Mouse (Mus musculus): ENCODE data around the gene Htr1f. TPM values are rescaled to one million over a fixed set of nuclear protein-coding genes. Genes with fewer than 3 reads are reported as not detected.

The Htr1f gene
- polyA plus RNA-seq (2012; rRNA removed) = 0.30 and 0.36 TPM in 2 replicates

DNA sequence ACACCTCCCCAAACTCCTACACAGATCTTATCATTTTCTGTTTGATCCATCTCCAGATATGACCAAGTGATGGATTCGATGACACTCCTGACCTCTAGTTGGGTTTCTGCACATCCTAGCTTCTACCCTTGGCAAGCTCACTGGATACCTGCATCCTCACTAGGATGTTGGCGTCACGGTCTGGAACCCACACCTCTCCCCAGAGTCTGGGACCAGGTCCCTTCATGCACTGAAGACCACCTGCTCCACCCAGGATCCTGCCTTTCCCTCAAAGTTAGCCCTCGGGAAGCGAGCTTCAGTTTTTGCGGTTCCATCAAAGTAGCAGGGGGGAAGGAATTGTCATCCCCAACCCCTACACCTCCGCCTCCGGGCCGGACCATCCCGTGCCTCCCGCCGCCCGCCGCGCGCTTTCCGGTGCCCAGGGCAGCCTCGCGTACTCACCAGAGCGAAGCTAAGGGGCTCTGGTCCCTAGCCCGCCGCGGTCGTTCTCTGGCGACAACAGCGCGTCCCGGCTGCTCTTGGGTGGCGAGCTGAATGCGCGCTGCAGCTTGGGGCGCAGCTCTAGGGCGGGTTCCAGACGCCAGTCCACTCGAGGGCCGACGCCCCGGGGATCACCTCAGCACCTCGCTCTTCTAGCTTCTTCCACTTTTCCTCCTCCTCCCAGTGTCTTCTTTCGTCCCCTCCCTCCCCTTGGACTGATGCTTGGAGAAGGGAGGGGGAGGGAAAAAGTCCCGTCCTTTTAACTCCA is at the start of gene Htr1f:
Gene Htr1f, minus strand, starts transcription at position 671 of the 748 bp plus-strand sequence.
- DNase-seq = no peak
- 4% methylated on average over 41 of the region's 41 CpGs for WGBS
- no peak within 1 kb of the TSS for H3K27ac ChIP-seq (ENCODE audit: insufficient read depth, low read length)

DNA sequence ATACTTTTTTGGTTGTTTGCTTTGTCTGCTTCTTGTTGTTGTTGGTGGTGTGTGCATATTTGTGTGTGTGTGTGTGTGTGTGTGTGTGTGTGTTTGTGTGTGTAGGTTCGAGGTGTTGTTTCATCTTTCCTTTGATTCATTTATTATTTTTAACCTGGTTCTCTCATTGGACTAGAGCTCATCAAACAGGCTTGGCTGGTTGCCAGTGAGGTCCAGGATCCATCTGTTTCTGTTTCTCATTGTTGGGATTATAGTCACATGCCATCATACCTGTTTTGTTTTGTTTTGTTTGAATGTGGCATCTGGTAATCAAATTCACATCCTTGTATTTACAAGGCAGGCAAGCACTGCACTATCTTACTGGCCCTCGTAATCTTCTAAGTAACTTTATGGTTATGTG is 34.1 kb upstream of the Htr1f start:
- no peak for TF ChIP-seq POLR2A (IDR thresholded peaks at IDR 0.05; ENCODE audit: borderline replicate concordance, insufficient read depth, low read length)
- no peak for TF ChIP-seq CTCF (IDR thresholded peaks at IDR 0.05; ENCODE audit: borderline replicate concordance, insufficient read depth, low read depth, low read length)
- Histone ChIP-seq H3K27ac (ENCODE audit: insufficient read depth, low read length) (no peak overlapping the region), H3K4me3 (replicated peaks; ENCODE audit: insufficient read depth, low read depth, low read length) (no peak overlapping the region), H3K27me3 (ENCODE audit: control insufficient read depth, insufficient read depth, low read length) (no peaks in the 10 kb centered on the region), H3K4me1 (ENCODE audit: control insufficient read depth, insufficient read depth, low read length) (no peaks in the 10 kb centered on the region)
- DNase-seq = peak in 1 of 2 experiments; percentile 17
- WGBS = 35% methylated on average over 2 of the region's 2 CpGs

More for the DNA sequence above, at the start of gene Htr1f:
- H3K4me1 ChIP-seq (ENCODE audit: control insufficient read depth, insufficient read depth, low read length) = no peaks in the 10 kb centered on the region
- peaks cover 1% of the 10 kb centered on the region; the same call in 1 of the 2 replicates for H3K27me3 ChIP-seq (ENCODE audit: control insufficient read depth, insufficient read depth, low read length)
- no peak within 1 kb of the TSS for H3K4me3 ChIP-seq (replicated peaks; ENCODE audit: insufficient read depth, low read depth, low read length)
- TF ChIP-seq CTCF (IDR thresholded peaks at IDR 0.05; ENCODE audit: borderline replicate concordance, insufficient read depth, low read depth, low read length) (no peak), POLR2A (IDR thresholded peaks at IDR 0.05; ENCODE audit: borderline replicate concordance, insufficient read depth, low read length) (no peak)

DNA sequence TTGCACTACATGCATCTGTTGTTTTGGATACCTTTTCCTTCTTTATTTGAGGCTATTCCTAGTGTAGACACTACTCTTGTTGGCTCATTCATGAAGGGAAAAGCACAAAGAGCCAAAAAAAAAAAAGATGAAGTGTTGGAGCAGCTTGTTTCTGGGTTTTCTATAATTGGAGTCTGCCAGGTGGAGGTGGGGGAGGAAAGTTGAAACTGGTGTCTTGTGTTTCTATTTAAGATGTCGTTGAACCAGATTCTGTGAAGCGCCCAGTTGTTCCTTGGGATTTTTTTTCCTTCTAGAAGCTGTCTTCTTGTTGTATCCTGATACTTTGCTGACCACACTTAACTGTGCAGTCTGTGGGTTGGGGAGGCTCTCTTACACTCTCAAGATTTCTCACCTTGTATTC is 23.7 kb upstream of the Htr1f start:
- DNase-seq = no peak
- TF ChIP-seq CTCF (IDR thresholded peaks at IDR 0.05; ENCODE audit: borderline replicate concordance, insufficient read depth, low read depth, low read length) (no peak), POLR2A (IDR thresholded peaks at IDR 0.05; ENCODE audit: borderline replicate concordance, insufficient read depth, low read length) (no peak)
- Histone ChIP-seq H3K27ac (ENCODE audit: insufficient read depth, low read length) (no peak overlapping the region), H3K27me3 (ENCODE audit: control insufficient read depth, insufficient read depth, low read length) (no peaks in the 10 kb centered on the region), H3K4me1 (ENCODE audit: control insufficient read depth, insufficient read depth, low read length) (no peaks in the 10 kb centered on the region), H3K4me3 (replicated peaks; ENCODE audit: insufficient read depth, low read depth, low read length) (no peak overlapping the region)
- 46% methylated on average over 2 of the region's 2 CpGs for WGBS

DNA sequence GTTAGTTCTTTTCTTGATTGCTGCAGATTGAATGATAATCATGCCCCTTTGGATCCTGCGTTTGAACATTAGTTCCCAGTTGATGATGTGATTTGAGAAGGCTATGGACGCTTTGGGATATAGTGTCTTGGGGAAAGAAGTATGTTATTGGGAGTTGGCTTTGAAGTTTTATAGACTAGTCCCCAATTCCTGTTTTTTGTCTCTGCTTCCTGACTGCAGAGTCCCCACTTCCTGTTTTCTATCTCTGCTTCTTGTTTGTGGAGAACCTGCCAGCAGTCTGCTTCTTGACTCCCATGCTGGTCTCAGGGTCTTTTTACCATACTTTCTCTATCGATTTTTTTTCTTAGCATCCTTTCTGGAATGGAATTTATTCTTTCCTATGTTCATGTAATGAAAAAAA is 22.2 kb upstream of the Htr1f start:
- no peak for DNase-seq
- H3K4me3 ChIP-seq (replicated peaks; ENCODE audit: insufficient read depth, low read depth, low read length) = no peak overlapping the region
- TF ChIP-seq CTCF (IDR thresholded peaks at IDR 0.05; ENCODE audit: borderline replicate concordance, insufficient read depth, low read depth, low read length) = no peak
- TF ChIP-seq POLR2A (IDR thresholded peaks at IDR 0.05; ENCODE audit: borderline replicate concordance, insufficient read depth, low read length) = no peak
- H3K27me3 ChIP-seq (ENCODE audit: control insufficient read depth, insufficient read depth, low read length) = no peaks in the 10 kb centered on the region
- no peak overlapping the region for H3K27ac ChIP-seq (ENCODE audit: insufficient read depth, low read length)
- 92% methylated on average over 3 of the region's 3 CpGs for WGBS
- no peaks in the 10 kb centered on the region for H3K4me1 ChIP-seq (ENCODE audit: control insufficient read depth, insufficient read depth, low read length)

DNA sequence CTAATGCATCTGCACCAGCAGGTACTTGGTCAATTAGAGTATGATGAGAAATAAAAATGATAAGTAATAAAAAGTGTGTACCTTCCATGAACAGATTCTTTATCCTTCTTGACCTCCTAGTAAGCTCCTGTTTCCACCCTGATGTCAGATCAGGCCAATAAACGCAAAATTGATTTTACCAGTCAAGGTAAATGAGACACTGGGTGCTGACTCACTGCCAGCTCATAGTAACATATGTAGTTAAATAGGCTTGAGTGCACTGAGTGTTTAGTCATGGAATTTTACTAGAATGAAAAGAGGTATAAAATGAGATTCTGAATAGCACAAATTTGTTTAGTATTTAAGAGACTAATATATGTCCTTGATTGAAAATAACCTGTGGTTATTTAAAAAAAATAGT is 6.6 kb upstream of the Htr1f start:
- H3K4me1 ChIP-seq (ENCODE audit: control insufficient read depth, insufficient read depth, low read length) = no peaks in the 10 kb centered on the region
- TF ChIP-seq POLR2A (IDR thresholded peaks at IDR 0.05; ENCODE audit: borderline replicate concordance, insufficient read depth, low read length) = no peak
- TF ChIP-seq CTCF (IDR thresholded peaks at IDR 0.05; ENCODE audit: borderline replicate concordance, insufficient read depth, low read depth, low read length) = no peak
- no peak for DNase-seq
- H3K4me3 ChIP-seq (replicated peaks; ENCODE audit: insufficient read depth, low read depth, low read length) = no peak overlapping the region
- H3K27me3 ChIP-seq (ENCODE audit: control insufficient read depth, insufficient read depth, low read length) = no peaks in the 10 kb centered on the region
- WGBS = 89% methylated on average over 1 of the region's 1 CpGs
- H3K27ac ChIP-seq (ENCODE audit: insufficient read depth, low read length) = no peak overlapping the region

DNA sequence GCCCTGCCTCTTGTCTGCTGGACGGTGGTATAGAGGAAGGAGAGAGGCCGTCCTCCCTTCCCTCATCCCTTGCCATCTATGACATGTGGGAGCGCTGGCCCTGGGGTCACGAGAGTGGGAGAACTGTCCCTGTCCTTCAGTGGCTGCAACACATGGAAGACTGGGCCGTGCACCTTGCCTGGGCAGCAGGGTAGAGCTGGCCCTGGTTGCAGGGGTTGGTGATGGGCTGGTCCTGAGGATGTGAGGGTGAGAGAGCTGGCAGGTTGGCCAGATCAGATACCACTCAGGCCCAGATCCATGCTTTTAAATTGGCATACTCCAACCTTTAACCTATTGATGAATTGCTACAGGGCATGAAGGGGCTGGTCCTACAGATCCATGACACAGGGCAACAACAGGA is 12.1 kb downstream of the Htr1f start:
- no peak for DNase-seq
- 87% methylated on average over 5 of the region's 5 CpGs for WGBS
- Histone ChIP-seq H3K27me3 (ENCODE audit: control insufficient read depth, insufficient read depth, low read length) (no peaks in the 10 kb centered on the region), H3K4me1 (ENCODE audit: control insufficient read depth, insufficient read depth, low read length) (no peaks in the 10 kb centered on the region), H3K27ac (ENCODE audit: insufficient read depth, low read length) (no peak overlapping the region), H3K4me3 (replicated peaks; ENCODE audit: insufficient read depth, low read depth, low read length) (no peak overlapping the region)
- TF ChIP-seq POLR2A (IDR thresholded peaks at IDR 0.05; ENCODE audit: borderline replicate concordance, insufficient read depth, low read length) (no peak), CTCF (IDR thresholded peaks at IDR 0.05; ENCODE audit: borderline replicate concordance, insufficient read depth, low read depth, low read length) (no peak)

DNA sequence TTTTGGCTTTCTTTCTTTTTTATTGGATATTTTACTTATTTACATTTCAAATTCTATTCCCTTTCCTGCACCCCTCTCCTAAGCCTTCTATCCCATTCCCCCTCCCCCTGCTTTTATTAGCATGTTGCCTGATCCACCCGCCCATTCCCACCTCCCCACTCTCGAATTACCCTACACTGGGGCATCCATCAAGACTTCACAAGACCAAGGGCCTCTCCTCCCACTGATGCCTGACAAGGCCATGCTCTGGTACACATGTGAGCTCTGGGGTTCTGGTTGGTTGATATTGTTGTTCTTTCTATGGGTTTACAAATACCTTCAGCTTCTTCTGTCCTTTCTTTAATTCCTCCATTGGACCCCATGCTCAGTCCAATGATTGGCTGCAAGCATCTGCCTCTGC is 22.2 kb downstream of the Htr1f start:
- no peak for TF ChIP-seq POLR2A (IDR thresholded peaks at IDR 0.05; ENCODE audit: borderline replicate concordance, insufficient read depth, low read length)
- TF ChIP-seq CTCF (IDR thresholded peaks at IDR 0.05; ENCODE audit: borderline replicate concordance, insufficient read depth, low read depth, low read length) = no peak
- Histone ChIP-seq H3K4me1 (ENCODE audit: control insufficient read depth, insufficient read depth, low read length) (no peaks in the 10 kb centered on the region), H3K27me3 (ENCODE audit: control insufficient read depth, insufficient read depth, low read length) (no peaks in the 10 kb centered on the region), H3K27ac (ENCODE audit: insufficient read depth, low read length) (no peak overlapping the region), H3K4me3 (replicated peaks; ENCODE audit: insufficient read depth, low read depth, low read length) (no peak overlapping the region)
- WGBS = 30% methylated on average over 2 of the region's 2 CpGs
- no peak for DNase-seq

DNA sequence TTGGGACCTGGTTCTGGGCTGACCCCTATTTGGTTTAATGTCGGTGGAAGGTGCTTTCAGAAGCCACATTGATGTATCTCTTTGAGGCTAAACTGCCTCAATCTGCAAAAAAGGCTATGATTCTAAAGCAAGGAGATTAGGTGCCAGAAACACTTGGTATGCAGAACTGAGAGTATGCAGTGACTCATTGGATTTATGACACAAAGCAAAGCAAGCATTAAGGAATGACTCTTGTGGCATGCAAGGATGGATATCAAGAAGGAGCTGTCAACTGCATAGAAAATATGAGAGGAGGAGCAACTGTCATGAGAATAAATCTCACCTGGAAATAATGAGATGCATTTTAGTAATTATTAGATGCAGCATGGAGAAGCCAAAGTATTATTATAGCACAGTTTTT is 35.8 kb downstream of the Htr1f start:
- no peak for DNase-seq
- no peaks in the 10 kb centered on the region for H3K4me1 ChIP-seq (ENCODE audit: control insufficient read depth, insufficient read depth, low read length)
- no peak overlapping the region for H3K27ac ChIP-seq (ENCODE audit: insufficient read depth, low read length)
- H3K4me3 ChIP-seq (replicated peaks; ENCODE audit: insufficient read depth, low read depth, low read length) = no peak overlapping the region
- WGBS = 91% methylated on average over 1 of the region's 1 CpGs
- H3K27me3 ChIP-seq (ENCODE audit: control insufficient read depth, insufficient read depth, low read length) = no peaks in the 10 kb centered on the region
- TF ChIP-seq POLR2A (IDR thresholded peaks at IDR 0.05; ENCODE audit: borderline replicate concordance, insufficient read depth, low read length) = no peak
- no peak for TF ChIP-seq CTCF (IDR thresholded peaks at IDR 0.05; ENCODE audit: borderline replicate concordance, insufficient read depth, low read depth, low read length)

All from cerebellum, adult 2 months (tissue).